Mouse (Mus musculus) kidney, adult 2 months (tissue): ENCODE measurements around the gene Ptpdc1. TPM values are rescaled to one million over a fixed set of nuclear protein-coding genes. Genes with fewer than 3 reads are reported as not detected.

Experiments
- DNase-seq: peaks from one replicate; pipeline ENCODE4 v3.0.0; 2021
- H3K27ac ChIP-seq: fragments of 200-500 bp; 2 replicates; pipeline ENCODE4 v1.5.1; 2012; ENCODE audit warnings: low read depth, low read length, control low read depth, inconsistent platforms; ENCODE audit not compliant: insufficient read depth
- H3K27me3 ChIP-seq: fragments of 200-500 bp; replicated peaks from 2 replicates; pipeline ENCODE4 v1.6.1; 2012; ENCODE audit warnings: mild to moderate bottlenecking, moderate library complexity, low read length, inconsistent platforms; ENCODE audit not compliant: control insufficient read depth, insufficient read depth
- H3K36me3 ChIP-seq: fragments of 200-500 bp; 2 replicates; pipeline ENCODE4 v1.6.1; 2012; ENCODE audit warnings: mild to moderate bottlenecking, moderate library complexity, low read length, inconsistent platforms; ENCODE audit not compliant: control insufficient read depth, insufficient read depth
- H3K4me1 ChIP-seq: fragments of 200-500 bp; 2 replicates; pipeline ENCODE4 v1.6.1; 2011; ENCODE audit warnings: low read length; ENCODE audit not compliant: control insufficient read depth, insufficient read depth
- H3K4me3 ChIP-seq: fragments of 200-500 bp; 2 replicates; pipeline ENCODE4 v1.5.1; 2011; ENCODE audit warnings: mild to moderate bottlenecking, low read depth, low read length, control low read depth; ENCODE audit not compliant: insufficient read depth
- CTCF ChIP-seq: fragments of 200-500 bp; conservative IDR thresholded peaks from 2 replicates; pipeline ENCODE4 v1.5.1; 2011; ENCODE audit warnings: low read depth, mild to moderate bottlenecking, control low read depth, low read length, moderate library complexity, mixed read lengths; ENCODE audit not compliant: insufficient read depth, insufficient read length
- POLR2A ChIP-seq: fragments of 200-500 bp; IDR thresholded peaks from one replicate; pipeline ENCODE4 v1.6.1; 2011; ENCODE audit warnings: low read depth, low read length, control low read depth
- WGBS: fragments of 180-500 bp; shearing (Covaris S2); methylation state at CpG from one replicate; pipeline ENCODE4 v1.1.7; 2018; 5-methylcytosine and 5-hydroxymethylcytosine counted together
- polyA plus RNA-seq: library from polyadenylated mRNA; depleted of rRNA; stranded (reverse); fragments of >200 nt; gene quantifications from 2 replicates; pipeline ENCODE4 v1.2.3, GENCODE M21; 2012

Ptpdc1 gene
- polyA plus RNA-seq, 1 experiment, result 8.5 TPM

GRCm38 (mm10) chr13:48637706-48638105 lies 12.2 kb upstream of the Ptpdc1 start:
- H3K27ac ChIP-seq, result no peak overlapping the region
- 16% methylated on average over 2 of the region's 2 CpGs for WGBS

GRCm38 (mm10) chr13:48631691-48632090 lies 6.2 kb upstream of the Ptpdc1 start:
- WGBS, result 81% methylated on average over 5 of the region's 5 CpGs
- no peak for DNase-seq
- no peaks in the 10 kb centered on the region for H3K27me3 ChIP-seq
- no peak overlapping the region for H3K4me3 ChIP-seq
- no peaks in the 10 kb centered on the region for H3K4me1 ChIP-seq
- TF ChIP-seq POLR2A, result no peak
- TF ChIP-seq CTCF, result no peak
- no peaks in the 10 kb centered on the region for H3K36me3 ChIP-seq
- H3K27ac ChIP-seq, result no peak overlapping the region

More at GRCm38 (mm10) chr13:48637706-48638105, 12.2 kb upstream of the Ptpdc1 start:
- Histone ChIP-seq H3K4me3 (no peak overlapping the region), H3K27me3 (no peaks in the 10 kb centered on the region), H3K36me3 (no peaks in the 10 kb centered on the region), H3K4me1 (peaks cover 3% of the 10 kb centered on the region; the same call in 1 of the 2 replicates)
- peak; percentile 88 for DNase-seq
- TF ChIP-seq CTCF, result no peak
- no peak for TF ChIP-seq POLR2A

GRCm38 (mm10) chr13:48624968-48625398 lies 481 bp downstream of the Ptpdc1 start:
- WGBS, result under 1% methylated on average over 26 of the region's 26 CpGs
- Histone ChIP-seq H3K27me3 (no peaks in the 10 kb centered on the region), H3K4me1 (peaks cover 18% of the 10 kb centered on the region; the same call in 1 of the 2 replicates), H3K27ac (peak overlapping the region; percentile 96), H3K36me3 (no peaks in the 10 kb centered on the region), H3K4me3 (peak overlapping the region; percentile 87)
- DNase-seq, result no peak
- TF ChIP-seq POLR2A (no peak), CTCF (no peak)

GRCm38 (mm10) chr13:48618890-48619289 lies 6.6 kb downstream of the Ptpdc1 start:
- WGBS, result 78% methylated on average over 4 of the region's 4 CpGs
- H3K36me3 ChIP-seq, result 0 out of 2 replicates have a peak, but pooled peaks cover 1% of the 10 kb centered on the region
- TF ChIP-seq POLR2A, result no peak
- TF ChIP-seq CTCF, result no peak
- H3K27me3 ChIP-seq, result no peaks in the 10 kb centered on the region
- H3K27ac ChIP-seq, result peak overlapping the region; percentile 71
- H3K4me1 ChIP-seq, result peaks cover 18% of the 10 kb centered on the region
- DNase-seq, result no peak
- no peak overlapping the region for H3K4me3 ChIP-seq

- Histone ChIP-seq H3K36me3 (0 out of 2 replicates have a peak, but pooled peaks cover 1% of the 10 kb centered on the region), H3K4me3 (no peak overlapping the region), H3K27me3 (no peaks in the 10 kb centered on the region), H3K27ac (peak overlapping the region; percentile 91), H3K4me1 (peaks cover 18% of the 10 kb centered on the region)
- DNase-seq, result peak; percentile 57
- TF ChIP-seq POLR2A (no peak), CTCF (no peak)
These were observed 7.7 kb downstream of the Ptpdc1 start for GRCm38 (mm10) chr13:48617774-48618173.

- Histone ChIP-seq H3K27ac (no peak overlapping the region), H3K4me1 (peaks cover 14% of the 10 kb centered on the region), H3K27me3 (no peaks in the 10 kb centered on the region), H3K36me3 (0 out of 2 replicates have a peak, but pooled peaks cover 1% of the 10 kb centered on the region), H3K4me3 (no peak overlapping the region)
- no peak for DNase-seq
- no peak for TF ChIP-seq CTCF
- TF ChIP-seq POLR2A, result no peak
- WGBS, result 98% methylated on average over 2 of the region's 2 CpGs
These were observed 10.9 kb downstream of the Ptpdc1 start for GRCm38 (mm10) chr13:48614525-48614924.

- no peaks in the 10 kb centered on the region for H3K36me3 ChIP-seq
- H3K27ac ChIP-seq, result no peak overlapping the region
- TF ChIP-seq CTCF, result no peak
- TF ChIP-seq POLR2A, result no peak
- 0 out of 2 replicates have a peak, but pooled peaks cover 2% of the 10 kb centered on the region for H3K4me1 ChIP-seq
- WGBS, result 74% methylated on average over 5 of the region's 5 CpGs
- H3K4me3 ChIP-seq, result no peak overlapping the region
- H3K27me3 ChIP-seq, result no peaks in the 10 kb centered on the region
- DNase-seq, result no peak
These were observed 16.4 kb downstream of the Ptpdc1 start for GRCm38 (mm10) chr13:48609106-48609505.
